Mouse (Mus musculus) heart, postnatal 4 days (tissue): ENCODE measurements around the gene Galnt17. TPM values are rescaled to one million over a fixed set of nuclear protein-coding genes. Genes with fewer than 3 reads are reported as not detected.

Experiments used
- DNase-seq: peaks from one replicate; pipeline ENCODE4 v3.0.0; 2021
- total RNA-seq, 2 experiments: library from RNA; stranded (reverse); gene quantifications; 2 replicates each; pipeline ENCODE4 v1.2.3; 2021

The Galnt17 gene
- 1 to 10 TPM; 5.8 to 6.0 TPM for total RNA-seq

DNA sequence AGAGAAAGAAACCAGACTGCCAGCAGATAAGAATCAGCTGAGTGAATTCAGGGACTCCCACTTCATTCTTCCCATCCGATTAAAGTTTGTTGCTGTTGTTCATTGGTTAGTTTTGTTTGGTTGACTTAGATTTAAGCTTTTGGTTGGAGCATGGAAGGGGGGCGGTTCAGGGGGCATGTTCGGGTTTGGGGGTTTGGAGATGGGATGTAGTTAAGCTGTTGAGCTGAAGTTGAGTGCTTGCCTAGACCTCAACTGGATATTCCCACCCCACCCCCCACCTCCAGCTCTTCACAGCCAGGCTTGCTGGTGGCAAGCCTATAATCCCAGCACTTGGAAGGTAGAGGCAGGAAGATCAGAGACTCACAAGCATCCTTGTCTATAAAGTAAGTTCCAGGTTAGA lies at the start of gene Galnt17:
Gene Galnt17, minus strand, starts transcription at position 101 of the 400 bp plus-strand sequence.
- DNase-seq: no peak

DNA sequence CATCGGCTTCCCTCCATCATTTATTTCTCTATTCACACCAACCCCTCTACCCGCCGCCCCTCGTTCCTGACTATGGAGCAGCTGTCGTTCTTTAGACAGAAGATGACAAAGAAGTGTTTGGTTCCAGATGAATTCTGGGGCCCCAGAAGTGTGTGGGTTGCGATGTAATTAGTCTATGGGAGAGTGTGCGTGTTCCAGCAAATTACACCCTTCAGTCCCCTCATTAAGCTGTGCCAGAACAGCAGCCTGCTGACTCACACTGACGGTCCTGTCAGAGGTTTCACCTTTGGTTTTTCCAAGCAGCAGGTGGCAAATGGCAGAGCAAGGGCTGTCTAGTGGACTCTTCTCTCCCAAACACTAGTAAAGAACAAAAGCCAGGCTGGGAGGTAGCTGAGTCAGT lies 26.2 kb upstream of the Galnt17 start:
- DNase-seq: no peak

DNA sequence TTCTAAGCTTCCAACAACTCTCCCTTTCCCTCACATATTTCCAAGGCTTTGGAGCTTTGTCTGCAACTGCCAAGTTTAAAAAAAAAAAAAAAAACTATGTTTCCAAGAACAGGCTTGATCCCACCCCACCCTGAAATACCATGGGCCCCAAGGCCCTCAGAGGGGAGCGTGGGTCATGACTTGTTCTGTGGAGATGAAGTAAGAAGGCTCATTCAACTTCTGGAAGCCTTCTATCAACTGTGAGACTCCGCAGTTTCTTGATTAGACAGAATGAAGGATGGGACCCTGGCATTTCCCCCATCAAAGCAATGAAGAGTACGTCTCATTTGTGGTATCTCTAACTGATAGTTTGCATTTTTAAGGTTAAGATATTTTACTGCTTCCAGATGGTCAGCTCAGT lies 13.0 kb upstream of the Galnt17 start:
- no peak for DNase-seq

DNA sequence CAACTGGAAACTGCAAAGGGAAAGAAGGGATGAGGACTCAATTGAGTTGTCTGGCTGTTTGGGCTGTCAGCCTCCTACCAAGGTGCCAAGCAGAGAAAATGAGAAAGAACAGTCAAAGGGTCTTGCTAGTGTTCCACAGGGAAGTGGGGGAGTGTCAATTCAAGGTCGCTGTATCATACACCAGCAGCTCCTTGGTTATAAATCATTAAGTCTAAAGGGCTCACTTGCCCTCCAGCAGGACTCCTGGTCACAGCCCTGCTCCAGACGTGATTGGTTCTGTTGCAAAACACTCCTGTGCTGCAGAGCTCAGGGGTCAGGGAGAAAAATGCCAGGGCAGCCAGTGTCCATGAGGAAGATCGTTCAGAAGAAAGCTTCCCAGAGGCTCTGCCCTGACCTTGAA lies 11.3 kb upstream of the Galnt17 start:
- no peak for DNase-seq

DNA sequence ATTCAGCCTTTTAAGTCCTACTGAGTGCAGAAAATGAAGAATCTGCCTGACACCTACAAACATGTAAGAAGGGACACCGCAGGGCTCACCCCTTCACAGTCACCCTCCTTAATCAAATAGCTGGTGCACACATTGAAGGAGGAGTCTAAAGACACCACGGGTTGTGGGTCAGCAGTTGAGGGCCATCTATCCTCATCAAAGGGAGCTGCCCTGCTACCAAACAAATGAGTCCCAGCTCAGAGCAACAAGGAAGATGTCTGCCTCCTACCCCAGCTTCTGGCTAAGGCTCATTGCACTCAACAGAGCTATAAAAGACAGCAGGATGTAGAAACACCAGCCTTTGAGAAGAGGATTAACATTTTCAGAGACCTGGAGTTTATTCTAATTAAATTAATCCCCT lies 10.8 kb upstream of the Galnt17 start:
- DNase-seq: no peak

DNA sequence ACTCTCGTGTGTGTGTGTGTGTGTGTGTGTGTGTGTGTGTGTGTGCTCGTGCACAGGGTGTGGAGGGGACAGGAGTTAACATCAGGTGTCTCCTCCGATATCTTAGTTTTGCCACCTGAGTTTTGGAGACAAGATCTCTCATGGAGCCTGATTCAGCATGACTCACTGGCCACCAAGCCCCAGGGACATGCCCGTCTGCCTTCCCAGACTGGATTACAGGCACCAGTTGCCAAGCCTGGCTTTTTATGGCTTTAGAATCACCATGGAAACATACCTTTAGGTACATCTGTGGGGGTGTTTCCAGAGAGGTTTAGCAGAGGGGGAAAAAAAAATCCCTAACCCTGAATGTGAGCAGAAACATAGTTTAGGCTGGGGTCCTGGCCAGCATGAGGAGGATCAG lies 6.7 kb upstream of the Galnt17 start:
- DNase-seq: no peak

DNA sequence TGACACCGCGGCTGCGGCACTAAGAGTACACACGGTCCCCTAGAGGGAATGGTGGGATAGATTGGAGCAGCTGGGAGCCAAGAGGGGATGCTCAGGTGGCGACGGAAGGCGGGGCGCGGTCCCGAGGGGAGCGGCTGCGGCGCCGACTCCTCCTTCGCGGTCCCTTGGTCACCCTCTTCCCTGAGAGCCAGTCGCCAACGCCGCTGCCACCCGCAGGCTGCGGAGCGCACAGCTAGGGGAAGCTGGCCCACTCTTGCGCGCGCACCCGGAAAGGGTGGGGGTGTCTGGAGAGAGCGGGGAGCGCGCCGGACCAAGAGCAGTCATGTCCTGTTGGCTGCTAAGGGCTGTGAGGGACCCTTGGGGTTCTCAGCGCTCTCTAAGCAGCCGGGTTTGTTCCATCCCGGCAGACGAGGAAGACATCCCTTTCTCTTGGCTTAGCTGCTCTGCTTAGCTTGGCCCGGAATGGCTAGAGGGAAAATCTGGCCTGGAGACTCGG lies 593 bp downstream of the Galnt17 start:
- peak; percentile 90 for DNase-seq

DNA sequence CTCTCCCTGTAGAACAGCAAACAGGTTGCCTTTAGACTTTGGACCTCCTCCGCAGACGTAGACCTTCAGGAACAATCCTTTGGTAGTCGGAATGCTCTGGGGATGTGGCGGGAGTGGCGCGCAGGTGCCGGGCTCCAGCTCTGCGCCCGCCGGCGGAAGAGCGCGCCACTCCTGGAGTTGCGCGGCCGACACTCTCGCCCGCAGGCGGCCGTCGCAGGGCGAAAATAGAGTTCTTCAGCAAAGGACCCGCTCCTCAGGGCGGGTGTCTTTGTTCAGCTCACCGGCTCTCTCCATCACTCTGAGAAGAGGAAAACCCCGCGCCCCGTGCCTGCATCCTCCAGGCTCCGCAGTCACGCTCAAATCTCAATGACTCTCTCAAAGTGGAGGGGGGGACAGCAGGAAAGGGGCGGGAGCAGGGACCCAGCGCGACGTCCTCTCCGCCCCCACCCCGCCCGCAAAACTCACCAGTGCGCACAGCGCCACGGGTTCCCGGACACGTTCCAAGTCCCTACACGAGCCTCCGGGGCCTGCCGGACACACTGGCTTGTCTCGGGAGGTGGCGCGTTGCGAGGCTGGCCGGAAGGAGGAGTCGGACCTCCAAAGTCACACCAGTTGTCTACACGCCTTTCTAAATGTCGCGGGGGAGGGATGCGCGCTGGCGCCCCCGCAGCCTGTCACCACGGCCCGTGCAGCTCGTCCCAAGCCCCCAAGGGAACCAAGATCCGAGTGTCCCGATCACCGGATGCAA lies 1.2 kb downstream of the Galnt17 start:
- DNase-seq: peak; percentile 70

DNA sequence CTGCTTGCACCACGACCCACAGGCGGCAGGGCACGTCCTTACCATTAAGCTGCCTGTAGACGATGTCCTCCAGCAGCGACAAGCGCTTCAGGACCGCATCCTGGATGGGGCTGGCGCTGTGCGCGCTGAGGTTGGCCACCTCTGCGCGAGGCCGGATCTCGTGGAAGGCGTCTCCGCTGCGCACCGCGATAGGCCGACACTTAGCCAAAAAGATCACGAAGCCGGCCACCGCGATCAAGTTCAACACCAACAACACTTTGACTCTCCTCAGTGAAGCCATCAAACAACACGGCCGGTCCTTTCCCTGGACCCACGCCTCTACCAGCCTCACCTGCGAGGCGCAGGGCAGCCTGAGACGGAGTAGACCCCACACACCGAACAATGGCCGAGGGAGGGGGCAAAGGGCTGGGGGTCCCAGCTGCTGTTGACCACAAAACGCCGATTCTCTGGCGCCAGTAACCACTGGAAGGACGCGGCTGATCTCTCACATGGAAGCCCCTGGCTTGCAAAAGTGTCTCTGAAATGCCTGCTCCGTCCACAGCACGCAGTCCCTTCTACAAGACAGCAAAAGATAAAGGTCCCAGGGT lies 1.9 kb downstream of the Galnt17 start:
- peak; percentile 31 for DNase-seq

DNA sequence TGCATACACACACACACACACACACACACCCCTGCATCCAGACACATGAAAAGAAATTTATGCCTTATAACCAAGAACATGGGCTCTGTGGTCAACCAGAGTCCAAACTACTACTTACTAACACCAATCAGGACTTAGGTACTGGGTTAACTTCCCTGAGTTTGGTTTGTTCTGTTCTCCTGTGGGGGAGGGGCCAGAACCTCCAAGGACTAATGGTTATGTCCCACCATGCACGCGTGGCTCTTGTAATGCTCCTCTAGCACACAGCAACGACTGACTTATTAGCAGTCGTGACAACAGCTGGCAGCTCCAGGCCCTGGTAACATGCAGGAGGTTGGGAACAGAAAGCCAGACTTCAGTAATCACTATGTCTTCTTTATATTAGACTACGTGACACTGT lies 3.1 kb downstream of the Galnt17 start:
- DNase-seq: no peak

DNA sequence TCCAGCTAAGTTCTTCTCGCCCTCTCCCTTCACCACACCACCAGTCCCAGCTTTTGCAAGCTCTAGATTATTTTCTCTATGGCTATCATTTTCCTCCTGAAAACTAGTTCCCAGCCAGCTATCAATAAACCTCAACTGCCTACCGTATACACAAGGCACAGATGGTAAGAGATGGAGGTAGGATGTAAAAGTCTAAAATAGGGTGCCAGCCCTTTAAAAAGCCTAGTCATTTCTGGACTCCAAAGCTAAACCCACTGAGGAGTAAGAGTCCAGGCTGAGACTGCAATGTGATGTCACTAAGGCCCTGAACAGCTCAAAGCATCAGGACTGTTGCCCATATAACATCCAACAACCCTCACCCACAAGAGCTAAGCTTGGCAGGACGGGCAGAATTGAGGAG lies 6.8 kb downstream of the Galnt17 start:
- no peak for DNase-seq

DNA sequence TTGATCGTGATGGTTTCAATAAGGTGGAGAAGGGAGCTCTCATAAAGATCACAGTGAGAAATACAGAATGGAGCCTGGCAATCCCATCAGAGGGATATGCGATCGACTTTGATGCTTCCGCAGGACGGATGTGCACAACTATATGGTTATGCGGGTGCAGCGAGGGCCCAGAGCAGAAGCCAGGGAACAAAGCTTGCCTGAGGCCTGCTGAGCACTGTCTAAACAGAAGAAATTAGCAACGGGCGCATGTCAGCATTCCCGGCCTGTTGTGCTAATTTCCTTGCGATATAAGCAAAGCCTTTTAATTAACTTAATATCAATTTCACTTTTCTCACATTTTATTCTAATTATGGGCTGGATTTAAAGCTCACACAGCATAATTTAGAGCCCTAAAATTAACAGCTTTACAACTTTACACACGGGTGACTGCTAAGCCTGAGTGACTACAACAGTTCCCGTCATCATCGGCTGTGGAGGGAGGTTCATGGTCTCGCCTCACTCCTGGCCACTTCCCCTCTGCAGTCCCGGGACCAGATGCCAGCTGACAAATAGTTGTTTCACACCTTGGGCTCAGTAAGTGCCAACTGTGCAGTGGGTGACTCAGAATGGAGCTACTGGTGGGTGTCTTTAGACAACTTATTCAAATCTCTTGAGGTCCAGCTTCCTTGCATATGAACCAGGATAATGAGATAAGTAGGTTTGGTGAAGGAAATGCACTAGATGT lies 14.4 kb downstream of the Galnt17 start:
- DNase-seq: no peak

DNA sequence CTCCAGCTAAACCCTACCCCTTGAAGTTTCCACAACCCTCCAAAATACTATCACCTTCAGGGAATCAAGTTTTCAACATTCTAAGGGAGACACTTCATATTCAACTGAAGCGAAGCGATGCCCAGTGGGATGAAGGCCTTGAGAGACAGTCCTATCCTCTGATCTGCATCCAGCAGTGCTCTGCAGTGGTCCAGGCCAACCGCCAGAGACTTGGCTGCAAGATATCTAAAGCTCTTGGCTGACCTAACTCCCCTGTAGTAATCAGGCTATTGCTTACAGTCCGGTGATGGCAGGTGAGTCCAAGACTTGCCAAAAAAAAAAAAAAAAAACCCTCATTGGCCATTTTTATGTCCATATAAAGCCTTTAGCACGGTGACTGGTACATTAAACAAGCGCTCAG lies 21.2 kb downstream of the Galnt17 start:
- DNase-seq: no peak

DNA sequence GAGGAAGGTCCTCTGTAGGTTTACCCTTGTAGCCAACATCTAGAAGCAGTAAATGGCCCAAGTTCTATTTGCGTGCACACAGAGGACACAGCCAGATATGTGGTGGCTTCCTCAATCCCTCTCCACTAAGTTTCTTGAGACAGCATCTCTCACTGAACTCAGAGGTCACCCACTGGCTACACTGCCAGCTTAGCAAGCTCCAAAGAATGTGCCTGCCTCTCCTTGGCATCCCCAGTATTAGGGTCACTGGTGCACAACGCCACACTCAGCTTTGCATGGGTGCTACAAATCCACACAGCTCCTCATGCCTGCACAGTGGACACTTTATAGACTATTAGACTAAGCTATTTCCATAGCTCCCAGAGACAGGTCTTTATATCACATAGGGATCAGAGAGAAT lies 21.6 kb downstream of the Galnt17 start:
- DNase-seq: no peak

DNA sequence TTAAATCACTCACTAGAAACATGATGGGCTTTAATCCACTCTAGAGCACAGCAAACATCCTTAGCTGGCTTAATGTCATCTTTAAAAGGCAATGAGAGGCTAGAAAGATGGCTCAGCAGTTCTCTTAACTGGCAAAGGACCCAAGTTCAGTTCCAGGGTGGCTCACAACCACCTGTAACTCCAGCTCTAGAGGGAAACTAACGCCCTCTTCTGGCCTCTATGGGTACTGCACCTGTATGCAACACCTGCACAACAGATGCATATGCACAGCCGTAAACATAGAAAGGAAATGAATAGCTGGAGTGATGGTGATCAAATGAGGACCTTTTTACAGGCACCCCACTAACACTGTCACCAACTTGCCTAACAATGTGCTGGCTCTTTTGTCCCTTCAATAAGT lies 27.9 kb downstream of the Galnt17 start:
- no peak for DNase-seq

DNA sequence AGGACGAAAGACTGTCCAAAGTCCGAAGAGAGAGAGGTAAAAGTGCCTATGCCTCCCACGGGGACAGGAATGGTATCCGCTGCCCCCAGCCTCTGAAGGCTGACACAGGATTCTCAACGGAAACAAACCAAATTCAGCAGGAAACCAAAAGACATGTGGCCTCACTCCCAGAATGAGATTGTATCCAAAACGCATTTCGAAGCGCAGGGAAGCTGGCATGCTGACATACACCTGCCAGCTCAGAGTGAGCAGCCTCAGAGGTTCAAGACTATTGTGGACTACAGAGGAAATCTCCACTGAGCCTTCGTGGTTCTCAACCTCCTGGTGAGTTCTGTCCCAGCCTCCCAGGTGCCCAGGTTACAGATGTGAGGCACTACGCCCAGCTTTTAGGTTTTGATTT lies 29.0 kb downstream of the Galnt17 start:
- no peak for DNase-seq

DNA sequence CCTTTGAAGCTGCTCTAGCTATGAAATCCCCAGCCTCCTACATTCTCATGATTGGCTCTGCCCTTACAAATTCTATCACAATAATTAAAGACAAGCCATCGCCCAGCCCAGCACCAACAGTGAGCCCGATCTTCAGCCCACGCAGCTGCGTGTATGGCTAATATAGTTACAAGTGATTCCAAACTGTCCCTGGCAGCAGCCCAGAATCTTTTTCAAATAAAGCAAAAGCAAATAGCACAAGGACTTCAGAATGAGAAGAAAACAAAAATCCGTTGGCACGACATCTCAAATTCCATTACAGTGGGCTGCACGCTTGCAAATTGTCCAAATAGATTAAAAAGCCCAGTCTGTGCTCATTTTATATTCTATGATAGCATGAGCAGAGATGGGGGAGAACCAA lies 31.1 kb downstream of the Galnt17 start:
- DNase-seq: peak; percentile 40

DNA sequence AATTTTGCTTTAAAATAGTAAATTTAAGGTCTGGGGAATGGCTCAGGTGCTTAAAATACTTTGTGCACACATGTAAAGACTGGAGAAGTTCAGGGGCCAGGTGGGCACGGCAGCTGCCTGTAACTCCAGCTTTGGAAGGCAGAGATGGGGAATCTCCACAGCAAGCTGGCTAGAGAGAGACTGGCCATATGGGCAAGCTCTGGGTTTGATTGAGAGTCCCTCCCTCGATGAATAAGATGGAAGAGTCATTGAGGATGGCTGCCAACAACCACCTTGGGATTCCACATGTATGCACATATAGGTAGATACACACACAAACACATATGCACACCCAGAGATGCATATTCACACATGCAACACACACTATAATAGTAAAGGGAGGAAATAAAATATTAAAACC lies 42.0 kb downstream of the Galnt17 start:
- no peak for DNase-seq

DNA sequence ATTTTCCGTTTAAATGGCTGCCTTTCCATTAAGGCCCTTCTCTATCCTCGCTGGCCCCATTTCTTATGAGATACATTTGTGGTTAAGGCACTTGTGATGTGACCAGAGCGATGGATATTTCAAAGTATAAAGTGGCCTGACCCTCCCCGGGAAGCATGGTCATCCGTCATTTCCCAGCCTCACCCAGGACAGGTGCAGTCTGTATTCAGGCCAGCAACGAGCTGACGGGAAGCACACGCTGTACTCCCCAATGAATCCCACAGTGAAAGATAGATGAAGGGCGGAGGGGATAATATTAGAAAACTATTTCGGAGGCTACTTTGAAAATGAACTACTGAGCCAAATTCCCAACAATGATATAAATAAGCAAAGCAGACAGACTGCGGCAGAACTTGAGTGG lies 44.2 kb downstream of the Galnt17 start:
- peak; percentile 15 for DNase-seq

DNA sequence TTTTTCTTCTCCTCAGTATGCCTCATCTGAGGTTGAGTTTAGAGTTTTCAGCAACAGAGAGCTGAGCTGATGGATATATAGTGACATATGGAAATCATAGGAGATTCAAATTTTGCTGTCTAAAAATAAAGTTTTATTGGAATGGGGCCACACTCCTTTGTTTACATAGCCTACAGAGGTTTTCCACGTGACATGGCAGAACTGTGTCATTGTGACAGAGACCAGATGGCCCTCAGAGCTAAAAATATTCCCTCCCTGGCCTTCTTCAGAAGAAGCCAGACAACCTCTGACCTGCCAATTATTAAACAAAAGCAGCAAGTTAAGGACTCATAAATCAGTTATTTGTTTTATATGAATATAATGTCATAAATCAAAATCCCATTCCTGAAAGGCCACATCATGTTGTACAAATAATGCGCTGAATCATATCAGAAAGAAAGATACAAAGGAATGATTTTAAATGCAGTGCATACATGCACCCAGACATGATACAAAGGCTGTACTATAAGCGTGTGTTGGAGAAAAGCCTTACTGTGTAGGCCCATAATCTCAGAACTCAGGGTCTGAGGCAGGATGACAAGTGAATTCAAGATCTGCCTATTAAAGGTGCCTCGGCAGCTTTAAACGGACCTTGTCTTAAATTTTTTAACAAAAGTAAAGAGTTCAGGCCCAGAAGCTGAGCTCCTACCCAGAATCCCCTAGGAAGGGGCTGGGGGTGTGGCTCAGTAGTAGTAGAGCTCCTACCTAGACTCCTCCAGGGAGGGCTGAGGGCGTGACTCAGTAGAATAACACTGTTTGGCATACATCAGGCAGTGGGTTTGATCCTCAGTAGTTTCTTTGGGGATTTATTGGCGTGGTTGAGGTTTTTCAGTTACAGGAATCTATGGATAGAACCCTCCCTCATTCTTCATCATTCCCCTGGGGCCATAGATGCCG lies 57.3 kb downstream of the Galnt17 start:
- peak; percentile 46 for DNase-seq

DNA sequence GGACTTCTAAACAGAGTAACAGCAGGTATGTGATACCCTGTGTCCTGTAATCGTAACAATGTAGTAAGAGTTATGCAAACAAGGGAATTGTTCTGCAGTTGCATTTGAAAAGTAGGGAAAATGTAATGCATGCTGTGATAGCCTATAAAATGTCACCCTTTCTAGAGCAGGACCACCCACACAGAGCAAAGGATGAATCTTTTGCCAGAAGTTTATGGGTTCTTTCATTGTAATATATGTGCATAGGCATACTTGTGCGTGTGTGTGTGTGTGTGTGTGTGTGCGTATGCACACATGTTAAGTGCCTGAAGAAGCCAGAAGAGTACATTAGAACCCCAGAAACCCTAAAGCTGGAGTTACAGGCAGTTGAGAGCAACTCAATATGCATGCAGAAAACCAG lies 59.9 kb downstream of the Galnt17 start:
- DNase-seq: no peak

DNA sequence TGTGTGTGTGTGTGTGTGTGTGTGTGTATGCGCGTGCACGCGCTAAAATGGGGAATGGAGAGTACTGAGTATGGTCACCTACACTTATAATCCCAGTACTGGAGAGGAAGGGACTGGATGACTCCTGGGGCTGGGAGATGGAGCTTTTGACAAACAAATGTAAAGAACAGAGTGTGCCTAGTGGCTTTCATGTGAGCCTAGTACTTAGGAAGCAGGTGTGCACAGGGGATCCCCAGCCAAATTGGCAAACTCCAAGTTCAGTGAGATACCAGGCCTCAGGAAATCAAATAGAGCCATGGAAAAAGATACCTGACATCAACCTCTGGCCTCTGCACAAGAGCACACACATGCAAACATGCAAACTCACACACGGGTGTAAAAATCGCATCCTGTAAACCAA lies 61.7 kb downstream of the Galnt17 start:
- no peak for DNase-seq

DNA sequence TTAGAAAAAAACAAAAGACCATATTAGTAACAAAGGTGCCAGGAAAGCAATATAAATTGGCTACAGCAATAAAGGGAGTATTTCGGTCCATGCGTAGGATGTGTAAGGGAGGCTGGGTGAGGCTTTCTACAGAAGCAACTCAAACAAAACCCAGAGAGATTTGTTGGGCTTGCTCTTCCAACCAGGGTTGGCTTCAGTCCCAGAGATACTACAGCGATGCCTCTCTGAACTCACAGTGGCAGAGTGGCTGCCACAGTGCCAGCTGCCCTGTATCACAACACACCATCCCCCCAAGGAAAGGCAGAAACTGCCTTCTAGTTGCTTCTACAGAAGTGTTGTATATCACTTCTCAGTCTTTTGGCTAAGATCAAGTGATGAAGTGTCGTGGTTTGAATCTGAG lies 66.6 kb downstream of the Galnt17 start:
- no peak for DNase-seq
